Mouse (Mus musculus) midbrain, embryonic 16.5 days (tissue): ENCODE results near the gene Fabp6. TPM values are rescaled to one million over a fixed set of nuclear protein-coding genes. Genes with fewer than 3 reads are reported as not detected.

Source experiments
- ATAC-seq: fragments of 200-750 bp; cut with Nextera tagmentation; 2 replicates; pipeline ENCODE4 v1.8.0; 2017; ENCODE audit warnings: moderate TSS enrichment
- H3K27ac ChIP-seq: fragments of 300-500 bp; sonication (generic); 2 replicates; pipeline ENCODE4 v1.5.1; 2014; ENCODE audit warnings: mild to moderate bottlenecking, low read length, mixed read lengths
- H3K27me3 ChIP-seq: fragments of 300-500 bp; sonication (generic); 2 replicates; pipeline ENCODE4 v1.6.1; 2014; ENCODE audit warnings: low read depth, low read length, mixed read lengths; ENCODE audit not compliant: control insufficient read depth, insufficient read depth
- H3K36me3 ChIP-seq: fragments of 300-500 bp; sonication (generic); 2 replicates; pipeline ENCODE4 v1.6.1; 2014; ENCODE audit warnings: mild to moderate bottlenecking, low read length, moderate library complexity, mixed read lengths; ENCODE audit not compliant: control insufficient read depth, insufficient read depth
- H3K4me1 ChIP-seq: fragments of 300-500 bp; sonication (generic); 2 replicates; pipeline ENCODE4 v1.6.1; 2014; ENCODE audit warnings: mild to moderate bottlenecking, low read length, mixed read lengths; ENCODE audit not compliant: control insufficient read depth, insufficient read depth
- H3K4me2 ChIP-seq: fragments of 300-500 bp; sonication (generic); 2 replicates; pipeline ENCODE4 v1.6.1; 2014; ENCODE audit warnings: mild to moderate bottlenecking, low read length, mixed read lengths
- H3K4me3 ChIP-seq: fragments of 300-500 bp; sonication (generic); 2 replicates; pipeline ENCODE4 v1.5.1; 2014; ENCODE audit warnings: low read depth, mild to moderate bottlenecking, low read length, moderate library complexity, mixed read lengths
- H3K9ac ChIP-seq: fragments of 300-500 bp; sonication (generic); 2 replicates; pipeline ENCODE4 v1.6.1; 2014; ENCODE audit warnings: low read depth, low read length, mixed read lengths
- H3K9me3 ChIP-seq: fragments of 300-500 bp; sonication (generic); replicated peaks from 2 replicates; pipeline ENCODE4 v1.6.1; 2014; ENCODE audit warnings: mild to moderate bottlenecking, low read length, mixed read lengths; ENCODE audit not compliant: control insufficient read depth, poor library complexity, severe bottlenecking
- WGBS: fragments of 180-500 bp; shearing (Covaris S2); extraction: QIAGEN DNeasy Blood & Tissue Kit; methylation state at CpG from one replicate; pipeline ENCODE4 v1.1.7; 2014; 5-methylcytosine and 5-hydroxymethylcytosine counted together
- polyA plus RNA-seq: library from polyadenylated mRNA; unstranded; fragments of >200 nt; fragmentation: Nextera tagmentation; extraction: Ambion mirVana; gene quantifications from 2 replicates; pipeline ENCODE4 v1.2.1, GENCODE M21; 2015

The Fabp6 gene
- polyA plus RNA-seq, 1 experiment from 2014 or later, result not detected

- no peak overlapping the region for H3K4me2 ChIP-seq
- peaks cover 9% of the 10 kb centered on the region for H3K4me1 ChIP-seq
- H3K9ac ChIP-seq, result no peak overlapping the region
- H3K27me3 ChIP-seq, result no peaks in the 10 kb centered on the region
- H3K36me3 ChIP-seq, result no peaks in the 10 kb centered on the region
- ATAC-seq, result no peak
- no peak overlapping the region for H3K27ac ChIP-seq
- no peak overlapping the region for H3K4me3 ChIP-seq
- H3K9me3 ChIP-seq, result no peaks in the 10 kb centered on the region
- 65% methylated on average over 10 of the region's 10 CpGs for WGBS
Observed at GRCm38 (mm10) chr11:43610006-43610661, 8.8 kb upstream of the Fabp6 start.

GRCm38 (mm10) chr11:43608440-43608839 lies 7.1 kb upstream of the Fabp6 start:
- Histone ChIP-seq H3K36me3 (no peaks in the 10 kb centered on the region), H3K4me2 (no peak overlapping the region), H3K4me3 (no peak overlapping the region), H3K27me3 (no peaks in the 10 kb centered on the region), H3K4me1 (peaks cover 9% of the 10 kb centered on the region), H3K9ac (no peak overlapping the region), H3K27ac (no peak overlapping the region), H3K9me3 (no peaks in the 10 kb centered on the region)
- no peak for ATAC-seq
- WGBS, result 36% methylated on average over 3 of the region's 3 CpGs

- Histone ChIP-seq H3K27me3 (no peaks in the 10 kb centered on the region), H3K4me3 (no peak overlapping the region), H3K27ac (no peak overlapping the region), H3K4me2 (no peak overlapping the region), H3K9ac (no peak overlapping the region), H3K36me3 (no peaks in the 10 kb centered on the region), H3K9me3 (no peaks in the 10 kb centered on the region), H3K4me1 (0 out of 2 replicates have a peak, but pooled peaks cover 2% of the 10 kb centered on the region)
- WGBS, result 85% methylated on average over 6 of the region's 6 CpGs
- no peak for ATAC-seq
Observed at GRCm38 (mm10) chr11:43605859-43606258, 4.5 kb upstream of the Fabp6 start.

- Histone ChIP-seq H3K27me3 (no peaks in the 10 kb centered on the region), H3K4me2 (no peak overlapping the region), H3K9me3 (no peaks in the 10 kb centered on the region), H3K27ac (no peak overlapping the region), H3K4me1 (0 out of 2 replicates have a peak, but pooled peaks cover 2% of the 10 kb centered on the region), H3K4me3 (no peak overlapping the region), H3K36me3 (no peaks in the 10 kb centered on the region), H3K9ac (no peak overlapping the region)
- no peak for ATAC-seq
- 94% methylated on average over 6 of the region's 6 CpGs for WGBS
Observed at GRCm38 (mm10) chr11:43604891-43605290, 3.6 kb upstream of the Fabp6 start.

GRCm38 (mm10) chr11:43604207-43604606 lies 2.9 kb upstream of the Fabp6 start:
- ATAC-seq, result no peak
- H3K4me1 ChIP-seq, result 0 out of 2 replicates have a peak, but pooled peaks cover 2% of the 10 kb centered on the region
- H3K27ac ChIP-seq, result no peak overlapping the region
- no peak overlapping the region for H3K4me3 ChIP-seq
- no peak overlapping the region for H3K9ac ChIP-seq
- H3K9me3 ChIP-seq, result no peaks in the 10 kb centered on the region
- H3K4me2 ChIP-seq, result no peak overlapping the region
- no peaks in the 10 kb centered on the region for H3K27me3 ChIP-seq
- WGBS, result 93% methylated on average over 2 of the region's 2 CpGs
- H3K36me3 ChIP-seq, result no peaks in the 10 kb centered on the region

- Histone ChIP-seq H3K9ac (no peak overlapping the region), H3K4me2 (no peak overlapping the region), H3K4me3 (no peak overlapping the region), H3K36me3 (no peaks in the 10 kb centered on the region; the same call in 1 of the 2 replicates), H3K9me3 (no peaks in the 10 kb centered on the region), H3K27ac (no peak overlapping the region), H3K27me3 (no peaks in the 10 kb centered on the region), H3K4me1 (no peaks in the 10 kb centered on the region)
- ATAC-seq, result no peak
- 63% methylated on average over 6 of the region's 6 CpGs for WGBS
Observed at GRCm38 (mm10) chr11:43589530-43590072, 11.7 kb downstream of the Fabp6 start.

- Histone ChIP-seq H3K27ac (no peak within 1 kb of the TSS), H3K4me1 (no peaks in the 10 kb centered on the region), H3K27me3 (no peaks in the 10 kb centered on the region), H3K9ac (no peak within 1 kb of the TSS), H3K4me2 (no peak within 1 kb of the TSS), H3K36me3 (no peaks in the 10 kb centered on the region; the same call in 1 of the 2 replicates), H3K9me3 (no peaks in the 10 kb centered on the region), H3K4me3 (no peak within 1 kb of the TSS)
- ATAC-seq, result no peak
- 69% methylated on average over 7 of the region's 7 CpGs for WGBS
Observed at GRCm38 (mm10) chr11:43586324-43587090, 14.8 kb downstream of the Fabp6 start, which contains the start of gene 4933415A04Rik. TSS of gene 4933415A04Rik (plus strand) at chr11:43587040.

- WGBS, result 86% methylated on average over 22 of the region's 22 CpGs
- Histone ChIP-seq H3K4me2 (no peak overlapping the region), H3K9me3 (no peaks in the 10 kb centered on the region)
Observed at GRCm38 (mm10) chr11:43585211-43586005, 15.9 kb downstream of the Fabp6 start.

More at GRCm38 (mm10) chr11:43585211-43586005, 15.9 kb downstream of the Fabp6 start:
- no peak overlapping the region for H3K4me3 ChIP-seq
- H3K27me3 ChIP-seq, result no peaks in the 10 kb centered on the region
- no peaks in the 10 kb centered on the region; the same call in 1 of the 2 replicates for H3K36me3 ChIP-seq
- H3K27ac ChIP-seq, result no peak overlapping the region
- ATAC-seq, result no peak
- H3K9ac ChIP-seq, result no peak overlapping the region
- H3K4me1 ChIP-seq, result no peaks in the 10 kb centered on the region
